Mouse (Mus musculus) liver, adult 2 months (tissue): ENCODE data around the gene Rgs4.

Experiments used
- CTCF ChIP-seq: fragments of 200-500 bp; IDR thresholded peaks from 2 replicates; pipeline ENCODE4 v1.5.1; 2011; ENCODE audit warnings: low read depth, low read length, control low read depth
- POLR2A ChIP-seq: fragments of 200-500 bp; IDR thresholded peaks from 2 replicates; pipeline ENCODE4 v1.6.1; 2011; ENCODE audit warnings: low read length, control low read depth; ENCODE audit not compliant: insufficient read depth; ENCODE audit errors: extremely low read depth

DNA sequence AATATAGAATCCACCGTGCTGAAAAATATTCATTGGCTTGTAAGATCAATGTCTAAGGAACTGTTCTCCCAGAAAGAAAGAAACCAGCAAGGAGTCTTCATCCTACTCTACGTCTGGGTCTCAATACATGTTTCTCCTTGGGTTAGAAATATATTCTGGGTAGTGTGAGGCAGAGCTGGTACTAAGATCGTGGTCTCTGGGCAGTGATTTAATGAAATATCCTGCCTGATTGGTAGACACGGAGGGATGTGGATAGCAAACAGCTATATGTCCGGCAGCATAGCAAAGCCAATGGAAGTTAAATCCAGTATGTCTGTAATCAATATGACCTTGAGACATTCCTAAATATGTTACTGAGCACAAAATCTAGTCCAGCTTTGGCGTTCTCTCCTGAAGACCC lies 460 bp upstream of the Rgs4 start:
- TF ChIP-seq CTCF (no peak), POLR2A (no peak)
